Mouse (Mus musculus) stomach, postnatal 0 days (tissue): Measurements from ENCODE around the gene Susd6. TPM values are rescaled to one million over a fixed set of nuclear protein-coding genes. Genes with fewer than 3 reads are reported as not detected.
"Not testable (repeated sequence)": the region's sequence is repeated elsewhere in the genome, so short reads cannot be mapped to it uniquely, and the experiment has no call there.

Source experiments
- ATAC-seq: fragments of 200-750 bp; cut with Nextera tagmentation; 2 replicates; pipeline ENCODE4 v1.8.0; 2017; ENCODE audit not compliant: low FRiP score, low TSS enrichment
- DNase-seq: peaks from one replicate; pipeline ENCODE4 v3.0.0-alpha.2; 2016; ENCODE audit warnings: low spot score
- H3K27ac ChIP-seq: fragments of 300-500 bp; sonication (generic); replicated peaks from 2 replicates; pipeline ENCODE4 v1.5.1; 2014; ENCODE audit warnings: mild to moderate bottlenecking, control low read depth
- H3K27me3 ChIP-seq: fragments of 300-500 bp; sonication (generic); 2 replicates; pipeline ENCODE4 v1.6.1; 2014; ENCODE audit warnings: low read length; ENCODE audit not compliant: control insufficient read depth, insufficient read depth
- H3K36me3 ChIP-seq: fragments of 300-500 bp; sonication (generic); 2 replicates; pipeline ENCODE4 v1.6.1; 2014; ENCODE audit warnings: low read length, mixed read lengths; ENCODE audit not compliant: control insufficient read depth, insufficient read depth
- H3K4me1 ChIP-seq: fragments of 300-500 bp; sonication (generic); replicated peaks from 2 replicates; pipeline ENCODE4 v1.6.1; 2014; ENCODE audit warnings: antibody characterized with exemption; ENCODE audit not compliant: control insufficient read depth, insufficient read depth
- H3K4me2 ChIP-seq: fragments of 300-500 bp; sonication (generic); replicated peaks from 2 replicates; pipeline ENCODE4 v1.6.1; 2014; ENCODE audit warnings: low read depth, mild to moderate bottlenecking, control low read depth, moderate library complexity
- H3K4me3 ChIP-seq: fragments of 300-500 bp; sonication (generic); 2 replicates; pipeline ENCODE4 v1.5.1; 2014; ENCODE audit warnings: low read depth, low read length, control low read depth
- H3K9ac ChIP-seq: fragments of 300-500 bp; sonication (generic); 2 replicates; pipeline ENCODE4 v1.6.1; 2014; ENCODE audit warnings: mild to moderate bottlenecking, low read length, control low read depth, mixed read lengths
- H3K9me3 ChIP-seq: fragments of 300-500 bp; sonication (generic); 2 replicates; pipeline ENCODE4 v1.6.1; 2016; ENCODE audit warnings: low read length; ENCODE audit not compliant: control insufficient read depth
- CTCF ChIP-seq: IDR thresholded peaks from 2 replicates; pipeline ENCODE4 v1.5.1; 2016; ENCODE audit warnings: antibody characterized with exemption, low read depth, mild to moderate bottlenecking, moderate library complexity
- EP300 ChIP-seq: optimal IDR thresholded peaks from 2 replicates; pipeline ENCODE3; 2016; ENCODE audit warnings: antibody characterized with exemption
- WGBS: fragments of 180-500 bp; shearing (Covaris S2); extraction: QIAGEN DNeasy Blood & Tissue Kit; methylation state at CpG from one replicate; pipeline ENCODE4 v1.1.7; 2014; 5-methylcytosine and 5-hydroxymethylcytosine counted together
- polyA plus RNA-seq: library from polyadenylated mRNA; unstranded; fragments of >200 nt; fragmentation: Nextera tagmentation; extraction: Ambion mirVana; gene quantifications from 2 replicates; pipeline ENCODE4 v1.2.1, GENCODE M21; 2015

Susd6 gene
- polyA plus RNA-seq, 1 experiment from 2014 or later = 12.3 TPM

GRCm38 (mm10) chr12:80817697-80818235 lies 27.5 kb downstream of the Susd6 start:
- TF ChIP-seq CTCF (no peak), EP300 (no peak)
- no peak for ATAC-seq
- Histone ChIP-seq H3K4me3 (no peak overlapping the region), H3K9ac (no peak overlapping the region), H3K36me3 (no peaks in the 10 kb centered on the region), H3K27me3 (no peaks in the 10 kb centered on the region), H3K27ac (no peak overlapping the region), H3K4me2 (no peak overlapping the region), H3K9me3 (no peaks in the 10 kb centered on the region), H3K4me1 (peaks cover 10% of the 10 kb centered on the region; the same call in 1 of the 2 replicates)
- DNase-seq = no peak

GRCm38 (mm10) chr12:80819020-80819419 lies 28.7 kb downstream of the Susd6 start:
- H3K9me3 ChIP-seq, H3K4me1 ChIP-seq, DNase-seq, H3K4me3 ChIP-seq, ATAC-seq, H3K9ac ChIP-seq, H3K27ac ChIP-seq, H3K36me3 ChIP-seq, H3K27me3 ChIP-seq, H3K4me2 ChIP-seq: not testable (repeated sequence)
- 15% methylated on average over 2 of the region's 2 CpGs for WGBS

GRCm38 (mm10) chr12:80821312-80822007 lies 31.1 kb downstream of the Susd6 start:
- TF ChIP-seq EP300 (no peak), CTCF (no peak)
- Histone ChIP-seq H3K4me2 (no peak overlapping the region), H3K27ac (0 out of 2 replicates have a peak overlapping the region, but pooled peaks have one; percentile 1), H3K9me3 (no peaks in the 10 kb centered on the region), H3K4me3 (no peak overlapping the region), H3K4me1 (peaks cover 10% of the 10 kb centered on the region; the same call in 1 of the 2 replicates), H3K9ac (no peak overlapping the region), H3K36me3 (no peaks in the 10 kb centered on the region), H3K27me3 (no peaks in the 10 kb centered on the region)
- 76% methylated on average over 4 of the region's 4 CpGs for WGBS
- ATAC-seq (no peak), DNase-seq (no peak)

GRCm38 (mm10) chr12:80822533-80822932 lies 32.2 kb downstream of the Susd6 start:
- no peak for ATAC-seq

GRCm38 (mm10) chr12:80824202-80824601 lies 33.9 kb downstream of the Susd6 start:
- H3K4me1 ChIP-seq = peaks cover 8% of the 10 kb centered on the region
- DNase-seq (no peak), ATAC-seq (no peak)
- no peak for TF ChIP-seq EP300
- no peak for TF ChIP-seq CTCF
- 19% methylated on average over 1 of the region's 1 CpGs for WGBS
- H3K4me2 ChIP-seq = no peak overlapping the region
- H3K9me3 ChIP-seq = no peaks in the 10 kb centered on the region
- H3K36me3 ChIP-seq = no peaks in the 10 kb centered on the region
- no peak overlapping the region for H3K9ac ChIP-seq
- H3K4me3 ChIP-seq = no peak overlapping the region
- H3K27ac ChIP-seq = no peak overlapping the region
- H3K27me3 ChIP-seq = no peaks in the 10 kb centered on the region

More at GRCm38 (mm10) chr12:80822533-80822932, 32.2 kb downstream of the Susd6 start:
- Histone ChIP-seq H3K27me3 (no peaks in the 10 kb centered on the region), H3K36me3 (no peaks in the 10 kb centered on the region), H3K27ac (no peak overlapping the region), H3K4me2 (no peak overlapping the region), H3K4me3 (no peak overlapping the region), H3K9ac (no peak overlapping the region), H3K9me3 (no peaks in the 10 kb centered on the region), H3K4me1 (peaks cover 6% of the 10 kb centered on the region)
- TF ChIP-seq EP300 = no peak
- TF ChIP-seq CTCF = no peak
- DNase-seq = no peak
- 84% methylated on average over 7 of the region's 7 CpGs for WGBS

- no peaks in the 10 kb centered on the region for H3K27me3 ChIP-seq
- H3K4me2 ChIP-seq = no peak overlapping the region
- no peak overlapping the region for H3K4me3 ChIP-seq
- H3K36me3 ChIP-seq = no peaks in the 10 kb centered on the region; the same call in 1 of the 2 replicates
- H3K4me1 ChIP-seq = peaks cover 9% of the 10 kb centered on the region
- WGBS = 21% methylated on average over 1 of the region's 1 CpGs
- H3K27ac ChIP-seq = no peak overlapping the region
- no peak for TF ChIP-seq CTCF
- no peak for TF ChIP-seq EP300
- H3K9ac ChIP-seq = no peak overlapping the region
- no peaks in the 10 kb centered on the region for H3K9me3 ChIP-seq
- DNase-seq = no peak
- ATAC-seq = no peak
Measured at GRCm38 (mm10) chr12:80826423-80826822, 36.1 kb downstream of the Susd6 start.
